ENCODE assay signal across 16 mouse cellular contexts in the genomic region with DNA sequence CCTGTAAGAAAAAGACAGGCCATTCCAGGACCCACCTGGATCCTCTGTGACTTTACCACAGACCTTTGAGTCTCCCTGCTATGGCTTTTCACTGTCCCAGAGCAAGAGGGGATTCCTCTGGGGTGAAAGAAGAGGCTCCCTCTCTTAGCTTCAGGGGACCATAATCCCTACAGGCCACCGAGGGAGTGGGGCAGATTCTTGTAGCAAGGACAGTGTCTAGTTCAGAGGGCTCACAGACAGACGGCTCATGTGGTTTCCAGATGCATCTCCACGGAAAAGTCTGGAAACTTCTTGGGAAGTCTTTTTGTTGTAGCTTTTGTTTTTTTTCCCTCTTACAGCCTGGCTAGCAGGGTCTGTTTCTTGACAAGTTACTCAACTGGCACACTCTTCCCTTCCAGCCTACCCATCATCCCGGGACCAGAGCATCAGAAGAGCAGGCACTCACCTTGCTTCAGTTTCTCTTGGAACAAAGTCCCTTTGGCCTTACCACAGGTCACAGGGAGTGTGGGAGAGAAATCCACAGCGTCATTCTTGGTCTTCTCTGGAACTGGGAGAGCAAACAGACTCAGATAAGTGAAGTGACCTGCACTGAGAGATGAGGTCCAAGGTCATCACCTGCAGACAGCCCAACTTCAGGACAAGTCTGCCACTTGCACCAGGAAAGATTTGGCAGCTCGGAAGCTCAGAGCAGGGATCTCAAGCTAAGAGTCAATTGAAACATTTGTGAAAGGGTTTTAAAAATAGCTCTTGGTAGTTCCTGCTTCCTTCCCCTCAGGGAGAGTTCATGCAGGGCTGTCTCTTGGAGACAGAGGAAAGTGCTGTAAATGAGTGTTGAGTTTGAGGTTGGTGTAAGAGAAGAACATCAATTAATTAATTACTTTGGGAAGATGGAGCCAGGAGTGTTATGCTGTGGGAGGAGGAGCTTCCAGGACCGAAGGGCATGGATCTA. TPM values are rescaled to one million over a fixed set of nuclear protein-coding genes. Genes with fewer than 3 reads are reported as not detected.
"Had no signal": no experiment of that assay in that cellular context is flagged by ENCODE, and none has a peak within 500 bp of the region (broad histone marks: within the 10 kb centered on the region; RNA-seq: fewer than 3 reads in every experiment).

No protein-coding gene starts in this region.

RNA-seq across cellular contexts. Expression of a gene that starts 4.0 kb away (rescaled TPM):
- total RNA-seq: layer of hippocampus, adult 8-10 months; layer of hippocampus, postnatal 14 days; left cerebral cortex, adult 18-20 months; left cerebral cortex, postnatal 10 days; left cerebral cortex, postnatal 4 days had no signal
- polyA plus RNA-seq: kidney, embryonic 14.5 days; limb, embryonic 13.5 days; liver, embryonic 11.5 days; liver, embryonic 16.5 days; lung, embryonic 14.5 days; macrophage; midbrain, embryonic 12.5 days; neural tube, embryonic 13.5 days; spleen, adult 2 months; stomach, embryonic 15.5 days; thymus, postnatal 0 days had no signal
